Mouse (Mus musculus) brain, embryonic 14.5 days (tissue): ENCODE measurements around the gene Dis3l.

ENCODE experiments used
- CTCF ChIP-seq: fragments of 200-500 bp; IDR thresholded peaks from 2 replicates; pipeline ENCODE4 v1.5.1; 2012; ENCODE audit warnings: inconsistent platforms, mild to moderate bottlenecking, moderate library complexity, borderline replicate concordance; ENCODE audit not compliant: insufficient read depth, insufficient read length; ENCODE audit errors: extremely low read depth
- POLR2A ChIP-seq: fragments of 200-500 bp; IDR thresholded peaks from 2 replicates; pipeline ENCODE4 v1.6.1; 2012; ENCODE audit warnings: mild to moderate bottlenecking, inconsistent platforms, borderline replicate concordance; ENCODE audit not compliant: poor library complexity, insufficient read depth, insufficient read length, severe bottlenecking; ENCODE audit errors: extremely low read depth

DNA sequence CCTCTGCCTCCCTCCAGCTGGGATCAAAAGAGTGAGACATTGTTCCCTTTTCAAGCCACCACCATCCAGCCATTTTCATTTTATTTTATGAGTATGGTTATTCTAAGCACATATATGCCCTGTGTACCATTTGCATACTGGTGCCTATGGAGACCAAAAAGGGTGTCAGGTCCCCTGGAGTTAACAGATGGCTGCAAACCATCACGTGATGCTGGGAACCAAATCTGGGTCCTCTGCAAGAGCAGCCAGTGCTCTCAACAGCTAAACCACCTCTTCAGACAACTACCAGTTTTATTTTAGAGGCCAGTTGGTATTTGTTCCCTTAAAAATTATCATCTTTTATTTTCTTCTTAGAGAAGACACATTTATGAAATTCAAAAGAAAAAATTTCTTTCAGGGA lies 76.3 kb downstream of the Dis3l start:
- no peak for TF ChIP-seq POLR2A
- no peak for TF ChIP-seq CTCF
